Mouse (Mus musculus): Measurements from ENCODE around the gene Stum. TPM values are rescaled to one million over a fixed set of nuclear protein-coding genes. Genes with fewer than 3 reads are reported as not detected.

The Stum gene
- polyA plus RNA-seq, 2 experiments from 2014 or later, result not detected

GRCm38 (mm10) chr1:180384486-180384885, 98.8 kb downstream of the Stum start:
- ATAC-seq, result no peak

DNA sequence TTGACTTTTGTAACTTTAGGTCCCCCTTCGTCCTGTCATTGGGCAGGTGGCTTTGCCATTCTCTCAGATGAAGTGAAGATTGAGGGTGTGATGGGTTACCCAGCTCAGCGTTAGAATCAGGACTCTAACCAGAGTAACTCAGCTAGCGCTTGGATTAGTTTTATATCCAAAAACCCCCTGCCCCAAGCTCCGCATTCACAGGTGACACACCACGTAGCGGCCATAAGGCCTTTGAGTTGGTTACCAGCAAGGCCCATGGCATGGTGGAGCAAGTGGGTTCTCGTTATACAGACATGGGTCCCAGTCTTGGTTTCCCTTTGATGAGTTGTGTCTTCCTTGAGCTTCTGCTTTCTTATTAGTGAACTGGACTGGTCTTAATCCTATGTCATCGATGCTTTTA, 99.4 kb downstream of the Stum start:
- ATAC-seq, result no peak

Other genes with a start within 250 kb of the Stum start
- 100 to 1,000 TPM; 130 to 142 TPM for gene Psen2, start 220.1 kb downstream of the Stum start, polyA plus RNA-seq (2017; shearing (Covaris generic))
- gene Itpkb, start 153.0 kb downstream of the Stum start, polyA plus RNA-seq (2017; shearing (Covaris generic)), result 10 to 100 TPM; 54.6 to 56.7 TPM
- 10 to 100 TPM; 36.5 to 73.7 TPM for gene Parp1, start 85.4 kb upstream of the Stum start, polyA plus RNA-seq (2017; shearing (Covaris generic))
- gene Lin9, start 157.6 kb upstream of the Stum start, polyA plus RNA-seq (2017; shearing (Covaris generic)), result 10 to 100 TPM; 19.8 to 20.6 TPM
- under 1 TPM in 1 of 2 experiments, not detected in 1; 0.19 TPM for gene Mixl1, start 213.5 kb upstream of the Stum start, polyA plus RNA-seq (2017; shearing (Covaris generic))
- gene Acbd3, start 242.5 kb upstream of the Stum start, polyA plus RNA-seq (2017; shearing (Covaris generic)), result 10 to 100 TPM; 11.2 to 16.1 TPM

All from CD4-positive, CD25-positive, alpha-beta regulatory T cell, adult 4 months (primary cell).